Mouse (Mus musculus) forebrain, embryonic 11.5 days (tissue): ENCODE measurements at regions not wholly inside any gene's neighbourhood (a gene's known extent, or its start where the extent isn't known, plus 50 kb on each side); places are given as distances from the start of the nearest gene placed in this dataset.

Experiments used
- ATAC-seq: fragments of 200-750 bp; cut with Nextera tagmentation; replicated peaks from 2 replicates; pipeline ENCODE4 v1.8.0; 2017; ENCODE audit warnings: moderate TSS enrichment; ENCODE audit not compliant: low FRiP score
- DNase-seq: peaks from one replicate; pipeline ENCODE4 v3.0.0-alpha.2; 2017; ENCODE audit warnings: low spot score
- H3K27ac ChIP-seq: fragments of 300-500 bp; sonication (generic); 2 replicates; pipeline ENCODE4 v1.5.1; 2014; ENCODE audit warnings: low read depth, low read length
- H3K27me3 ChIP-seq: fragments of 300-500 bp; sonication (generic); 2 replicates; pipeline ENCODE4 v1.6.1; 2014; ENCODE audit warnings: mild to moderate bottlenecking, low read length, mixed read lengths; ENCODE audit not compliant: control insufficient read depth, insufficient read depth
- H3K36me3 ChIP-seq: fragments of 300-500 bp; sonication (generic); 2 replicates; pipeline ENCODE4 v1.6.1; 2014; ENCODE audit warnings: mild to moderate bottlenecking, low read length, moderate library complexity, mixed read lengths; ENCODE audit not compliant: control insufficient read depth, insufficient read depth
- H3K4me1 ChIP-seq: fragments of 300-500 bp; sonication (generic); replicated peaks from 2 replicates; pipeline ENCODE4 v1.6.1; 2014; ENCODE audit warnings: low read length, mixed read lengths; ENCODE audit not compliant: control insufficient read depth, insufficient read depth
- H3K4me2 ChIP-seq: fragments of 300-500 bp; sonication (generic); 2 replicates; pipeline ENCODE4 v1.6.1; 2014; ENCODE audit warnings: low read depth, mild to moderate bottlenecking, low read length, moderate library complexity, mixed read lengths; ENCODE audit not compliant: severe bottlenecking
- H3K4me3 ChIP-seq: fragments of 300-500 bp; sonication (generic); 2 replicates; pipeline ENCODE4 v1.5.1; 2014; ENCODE audit warnings: low read depth, low read length
- H3K9ac ChIP-seq: fragments of 300-500 bp; sonication (generic); 2 replicates; pipeline ENCODE4 v1.6.1; 2014; ENCODE audit warnings: low read length
- H3K9me3 ChIP-seq: fragments of 300-500 bp; sonication (generic); 2 replicates; pipeline ENCODE4 v1.6.1; 2016; ENCODE audit warnings: low read length, mixed read lengths; ENCODE audit not compliant: control insufficient read depth
- WGBS: fragments of 180-500 bp; shearing (Covaris S2); extraction: QIAGEN DNeasy Blood & Tissue Kit; methylation state at CpG from one replicate; pipeline ENCODE4 v1.1.7; 2014; 5-methylcytosine and 5-hydroxymethylcytosine counted together

DNA sequence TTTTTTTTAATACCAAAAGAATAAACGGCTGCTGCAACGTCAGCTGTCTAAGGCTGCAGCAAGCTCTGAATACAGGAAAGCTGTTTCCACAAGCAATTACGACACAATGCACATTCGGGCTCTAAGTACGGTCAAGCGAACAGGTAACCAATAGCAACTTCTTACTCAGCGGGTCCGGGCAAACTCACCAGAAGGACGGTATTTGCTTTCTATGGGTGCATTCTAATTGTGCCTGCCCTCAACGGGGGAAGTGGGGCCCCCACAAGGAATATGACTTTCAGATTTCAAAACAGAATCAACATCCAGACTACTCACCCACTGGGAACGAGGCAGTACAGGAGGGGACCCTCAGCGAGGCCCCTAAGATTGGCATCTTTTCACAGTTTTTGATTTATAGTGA, 280.1 kb upstream of the Sash1 start:
- H3K4me1 ChIP-seq = no peaks in the 10 kb centered on the region; the same call in 1 of the 2 replicates
- H3K36me3 ChIP-seq = no peaks in the 10 kb centered on the region
- 0 out of 2 replicates have a peak overlapping the region, but pooled peaks have one; percentile 11 for H3K4me2 ChIP-seq
- peaks cover 2% of the 10 kb centered on the region; the same call in 1 of the 2 replicates for H3K9me3 ChIP-seq
- DNase-seq (no peak), ATAC-seq (peak; percentile 58)
- 63% methylated on average over 12 of the region's 12 CpGs for WGBS
- H3K27ac ChIP-seq = no peak overlapping the region
- no peaks in the 10 kb centered on the region for H3K27me3 ChIP-seq
- H3K4me3 ChIP-seq = no peak overlapping the region
- no peak overlapping the region for H3K9ac ChIP-seq

DNA sequence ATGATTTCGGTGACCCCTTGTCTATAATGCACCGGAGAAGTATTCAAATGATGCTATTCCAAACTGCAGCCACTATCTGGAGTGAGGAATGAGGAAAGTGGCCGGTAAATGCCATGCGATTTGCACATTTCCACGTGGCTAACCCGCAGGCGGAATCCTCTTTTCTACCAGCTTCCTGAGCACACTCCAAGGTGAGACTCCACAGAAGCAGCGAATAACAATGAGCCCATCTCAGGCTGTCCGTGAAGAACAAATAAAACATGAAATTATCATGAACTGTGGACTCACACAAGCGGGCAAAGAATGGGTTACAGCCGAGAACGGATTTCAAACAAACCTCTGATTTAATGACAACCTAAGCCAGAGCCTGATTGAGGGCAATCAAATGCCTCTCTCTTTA, 279.7 kb upstream of the Sash1 start:
- no peak overlapping the region for H3K9ac ChIP-seq
- 80% methylated on average over 12 of the region's 12 CpGs for WGBS
- DNase-seq = no peak
- no peak overlapping the region for H3K4me3 ChIP-seq
- H3K27me3 ChIP-seq = no peaks in the 10 kb centered on the region
- no peak for ATAC-seq
- 0 out of 2 replicates have a peak overlapping the region, but pooled peaks have one; percentile 11 for H3K4me2 ChIP-seq
- no peaks in the 10 kb centered on the region; the same call in 1 of the 2 replicates for H3K4me1 ChIP-seq
- H3K36me3 ChIP-seq = no peaks in the 10 kb centered on the region
- H3K27ac ChIP-seq = no peak overlapping the region
- peaks cover 2% of the 10 kb centered on the region; the same call in 1 of the 2 replicates for H3K9me3 ChIP-seq

DNA sequence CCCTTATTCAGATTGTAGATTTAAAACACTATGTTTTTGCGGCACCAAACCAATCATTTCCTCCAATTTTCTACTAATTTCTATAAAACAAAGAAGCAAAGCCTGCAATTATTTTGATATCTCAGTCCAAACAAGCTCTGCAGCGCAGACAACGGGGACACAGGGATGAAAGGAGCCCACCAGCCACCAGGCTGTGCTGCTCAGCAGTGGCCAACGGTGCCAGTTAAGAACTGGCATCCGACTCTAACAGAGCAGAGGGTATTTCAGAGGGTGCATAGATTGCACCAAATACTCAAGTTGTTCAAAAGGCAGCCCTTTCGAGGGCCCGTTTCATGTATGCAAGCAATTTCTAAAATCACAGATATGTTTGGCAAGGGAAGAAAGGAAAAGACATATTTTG, 278.5 kb upstream of the Sash1 start:
- no peak overlapping the region for H3K4me3 ChIP-seq
- no peak overlapping the region for H3K4me2 ChIP-seq
- H3K27ac ChIP-seq = no peak overlapping the region
- no peak overlapping the region for H3K9ac ChIP-seq
- WGBS = 87% methylated on average over 7 of the region's 7 CpGs
- H3K9me3 ChIP-seq = peaks cover 2% of the 10 kb centered on the region; the same call in 1 of the 2 replicates
- H3K4me1 ChIP-seq = no peaks in the 10 kb centered on the region; the same call in 1 of the 2 replicates
- no peaks in the 10 kb centered on the region for H3K27me3 ChIP-seq
- H3K36me3 ChIP-seq = no peaks in the 10 kb centered on the region
- DNase-seq = no peak
- no peak for ATAC-seq

DNA sequence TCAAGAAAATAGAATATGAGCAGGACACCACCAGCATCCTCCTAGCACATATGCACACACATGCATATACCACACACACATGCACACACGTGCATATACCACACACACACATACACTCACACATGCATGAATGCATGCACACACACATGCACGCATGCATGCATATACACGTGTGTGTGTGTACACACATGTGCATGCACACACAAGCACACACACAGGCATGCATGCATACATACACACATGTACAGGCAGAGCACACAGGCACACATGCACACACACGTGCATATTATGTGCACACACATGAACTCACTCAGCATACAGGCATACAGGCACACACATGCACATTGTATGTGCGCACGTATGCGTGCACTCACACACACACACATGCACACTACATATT, 275.7 kb upstream of the Sash1 start:
- 93% methylated on average over 7 of the region's 7 CpGs for WGBS

DNA sequence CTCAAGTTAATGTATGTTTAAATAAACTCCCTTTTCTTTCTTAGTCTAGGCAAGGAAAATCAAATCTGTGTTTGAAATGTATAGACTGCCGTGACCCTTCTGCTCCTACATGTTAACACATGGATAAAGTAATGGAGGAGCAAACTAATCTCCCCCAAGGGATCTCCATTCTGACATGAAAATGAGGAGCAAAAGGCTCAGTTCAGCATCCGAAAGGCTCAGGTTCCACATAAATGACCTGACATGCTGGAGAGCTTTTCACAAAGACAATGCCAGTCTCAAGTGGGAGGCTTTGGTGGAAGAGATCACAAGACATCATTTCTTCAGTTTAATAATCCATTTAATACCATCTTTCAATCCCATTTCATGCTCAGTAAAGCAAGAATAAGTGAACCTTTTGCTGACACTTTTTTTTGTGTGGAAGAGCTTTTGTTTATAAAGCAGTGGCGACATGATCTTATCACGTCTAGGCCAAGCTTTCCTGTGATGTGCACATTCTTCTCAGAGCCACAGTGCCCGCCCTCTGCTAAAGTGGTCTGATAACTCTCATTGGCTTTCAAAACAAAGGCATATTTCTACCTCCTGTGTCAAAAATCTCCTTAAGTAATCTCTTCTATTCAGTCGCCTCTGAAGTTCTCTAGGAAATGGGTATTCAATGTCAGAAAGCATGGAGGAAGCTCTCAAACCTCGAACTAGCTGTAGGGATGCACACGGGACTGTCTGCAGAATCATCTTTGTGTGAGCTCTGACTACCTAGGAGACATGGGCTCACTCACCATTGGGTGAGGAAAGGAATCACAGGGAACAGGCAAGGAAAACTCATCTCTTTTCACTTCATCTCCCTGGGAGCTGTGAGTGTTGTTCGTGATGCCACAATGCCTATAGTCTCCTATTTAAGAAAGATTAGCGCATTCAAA, 271.7 kb upstream of the Sash1 start:
- Histone ChIP-seq H3K27ac (no peak overlapping the region), H3K4me1 (no peaks in the 10 kb centered on the region), H3K4me2 (no peak overlapping the region), H3K4me3 (no peak overlapping the region), H3K9ac (no peak overlapping the region), H3K27me3 (no peaks in the 10 kb centered on the region), H3K36me3 (no peaks in the 10 kb centered on the region), H3K9me3 (no peaks in the 10 kb centered on the region)
- DNase-seq (no peak), ATAC-seq (no peak)
- WGBS = 24% methylated on average over 10 of the region's 10 CpGs

More for the DNA sequence above, 275.7 kb upstream of the Sash1 start:
- H3K36me3 ChIP-seq = no peaks in the 10 kb centered on the region
- no peak overlapping the region for H3K27ac ChIP-seq
- H3K4me3 ChIP-seq = no peak overlapping the region
- DNase-seq (no peak), ATAC-seq (no peak)
- H3K4me2 ChIP-seq = no peak overlapping the region
- H3K9ac ChIP-seq = no peak overlapping the region
- no peaks in the 10 kb centered on the region for H3K27me3 ChIP-seq
- no peaks in the 10 kb centered on the region; the same call in 1 of the 2 replicates for H3K4me1 ChIP-seq
- H3K9me3 ChIP-seq = no peaks in the 10 kb centered on the region

DNA sequence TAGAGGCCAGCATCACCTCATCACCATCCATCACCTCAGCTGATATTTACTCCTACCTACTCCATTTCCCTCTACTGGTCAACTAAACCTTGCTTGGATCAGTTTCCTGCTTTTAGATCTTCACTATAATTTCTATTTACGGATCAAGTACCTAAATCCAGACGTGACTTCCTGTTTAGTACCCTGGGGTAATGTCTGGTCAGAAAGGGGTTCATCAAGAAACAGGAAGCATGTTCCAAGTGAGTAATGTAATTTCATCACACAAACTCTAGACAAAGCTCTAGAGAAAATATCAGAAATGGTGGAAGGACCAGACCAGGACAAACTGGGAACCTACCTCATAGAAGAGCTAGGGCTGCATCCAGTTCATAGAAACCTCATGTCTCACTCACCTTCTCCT, 250.2 kb upstream of the Sash1 start:
- no peak overlapping the region for H3K27ac ChIP-seq
- no peak overlapping the region for H3K4me2 ChIP-seq
- no peaks in the 10 kb centered on the region for H3K27me3 ChIP-seq
- no peak for ATAC-seq
- H3K36me3 ChIP-seq = no peaks in the 10 kb centered on the region
- no peak for DNase-seq
- H3K4me1 ChIP-seq = no peaks in the 10 kb centered on the region
- H3K4me3 ChIP-seq = no peak overlapping the region
- 90% methylated on average over 2 of the region's 2 CpGs for WGBS
- H3K9me3 ChIP-seq = no peaks in the 10 kb centered on the region
- no peak overlapping the region for H3K9ac ChIP-seq

DNA sequence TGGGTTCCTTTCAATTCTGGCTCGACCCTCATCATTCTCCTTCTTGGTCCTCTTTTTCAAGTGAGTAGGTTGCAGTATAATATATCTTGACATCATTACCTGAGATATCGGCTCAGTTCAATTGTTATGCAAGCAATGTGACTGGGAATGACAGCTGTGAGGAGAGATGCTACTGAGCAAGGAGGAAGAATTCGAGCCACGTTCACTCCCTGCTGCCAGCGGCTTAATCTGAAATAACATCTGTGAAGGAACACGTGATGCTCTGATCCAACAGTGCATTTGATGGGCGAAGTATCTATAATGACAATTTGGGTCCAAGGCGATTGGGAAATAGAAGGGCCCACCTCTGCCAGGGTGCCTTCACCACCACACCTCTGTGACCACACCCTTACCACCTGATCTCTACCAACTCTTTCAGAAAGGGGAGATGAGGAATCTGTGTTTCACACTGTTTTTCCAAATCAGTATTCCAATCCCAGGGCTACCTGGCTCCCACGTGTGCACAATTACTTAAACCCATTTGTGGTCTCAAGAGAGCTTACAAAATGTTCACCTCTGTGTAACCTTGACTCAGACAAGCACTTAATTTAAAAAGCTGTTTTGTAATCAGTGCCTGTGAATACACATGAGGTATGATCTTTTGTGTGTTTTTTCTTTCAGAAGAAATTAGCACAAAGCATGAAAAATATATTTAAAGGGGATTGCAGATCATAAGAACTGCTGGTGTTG, 248.6 kb upstream of the Sash1 start:
- 80% methylated on average over 9 of the region's 9 CpGs for WGBS
- Histone ChIP-seq H3K27ac (no peak overlapping the region), H3K9ac (no peak overlapping the region), H3K4me2 (no peak overlapping the region), H3K9me3 (no peaks in the 10 kb centered on the region), H3K36me3 (no peaks in the 10 kb centered on the region), H3K4me3 (no peak overlapping the region), H3K4me1 (no peaks in the 10 kb centered on the region), H3K27me3 (no peaks in the 10 kb centered on the region)
- ATAC-seq (no peak), DNase-seq (no peak)

DNA sequence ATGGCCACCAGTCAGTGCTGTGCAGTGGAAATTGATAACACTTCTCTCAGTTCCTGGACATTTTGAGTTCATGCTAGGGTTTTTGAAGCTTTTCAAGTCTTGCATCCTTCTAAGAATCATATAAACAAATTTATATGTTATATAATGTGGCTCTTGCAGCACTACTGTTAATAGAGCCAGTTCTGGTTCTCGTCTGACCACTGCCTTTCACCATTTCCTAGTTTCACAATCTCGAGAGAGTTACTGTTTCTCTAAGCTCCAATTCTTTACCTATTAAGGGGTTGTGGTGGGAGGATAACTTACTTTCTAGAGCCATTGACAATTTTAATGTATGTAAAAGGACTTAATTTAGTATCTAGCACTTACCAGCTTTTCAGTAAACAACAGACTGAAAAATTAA, 244.2 kb upstream of the Sash1 start:
- Histone ChIP-seq H3K4me2 (no peak overlapping the region), H3K27ac (no peak overlapping the region), H3K36me3 (no peaks in the 10 kb centered on the region), H3K27me3 (no peaks in the 10 kb centered on the region), H3K9ac (no peak overlapping the region), H3K4me3 (no peak overlapping the region), H3K4me1 (no peaks in the 10 kb centered on the region), H3K9me3 (no peaks in the 10 kb centered on the region)
- ATAC-seq (no peak), DNase-seq (no peak)
- 91% methylated on average over 2 of the region's 2 CpGs for WGBS
